Mouse (Mus musculus) adrenal gland (tissue): ENCODE measurements at regions not wholly inside any gene's neighbourhood (a gene's known extent, or its start where the extent isn't known, plus 50 kb on each side); places are given as distances from the start of the nearest gene placed in this dataset.
"Not testable (repeated sequence)": the region's sequence is repeated elsewhere in the genome, so short reads cannot be mapped to it uniquely, and the experiment has no call there.

Experiments used
- intact Hi-C: fragments of 180-260 bp; cut with DNase I; formaldehyde crosslinking; loops from one replicate; pipeline ENCODE4 v1.15.1; 2025

DNA sequence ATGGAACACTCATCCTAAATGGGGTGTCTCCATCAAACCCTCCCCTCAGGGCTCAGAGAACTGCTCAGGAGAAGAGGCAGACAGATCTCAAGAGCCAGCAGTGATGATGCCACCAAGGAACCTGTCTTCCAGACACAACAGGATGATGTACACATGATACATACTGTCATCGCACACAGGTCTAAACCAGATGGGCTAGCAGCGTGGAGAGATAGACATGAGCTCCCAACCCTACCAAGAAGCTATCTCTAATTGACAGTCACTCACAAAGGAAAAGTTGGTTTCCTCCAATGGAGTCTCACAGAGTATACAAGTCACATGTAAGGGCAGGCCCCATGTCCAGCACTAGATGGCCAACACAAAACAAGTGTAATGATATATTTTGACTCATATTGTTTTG, 139.9 kb downstream of the Cdca7 start:
- intact Hi-C loops = no loop called here

DNA sequence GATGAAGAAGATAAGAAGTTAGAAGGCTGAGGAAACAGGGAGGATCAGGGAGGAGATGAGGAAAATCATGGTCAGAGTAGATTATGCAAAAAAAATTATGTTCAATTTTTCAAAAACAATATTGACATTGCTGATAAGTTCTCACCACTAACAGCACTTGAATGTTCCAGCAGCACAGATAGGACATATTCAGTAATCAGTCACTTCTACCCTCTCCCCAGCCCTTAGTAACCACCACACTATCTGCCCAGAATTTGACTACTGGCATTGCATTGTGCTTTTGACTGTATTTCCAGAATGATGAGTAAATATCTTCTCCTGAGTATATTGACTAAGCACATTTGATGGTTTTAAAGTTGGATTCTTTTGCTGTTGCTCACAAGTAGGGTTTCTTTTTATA, 140.5 kb downstream of the Cdca7 start:
- intact Hi-C loops = no loop called here

DNA sequence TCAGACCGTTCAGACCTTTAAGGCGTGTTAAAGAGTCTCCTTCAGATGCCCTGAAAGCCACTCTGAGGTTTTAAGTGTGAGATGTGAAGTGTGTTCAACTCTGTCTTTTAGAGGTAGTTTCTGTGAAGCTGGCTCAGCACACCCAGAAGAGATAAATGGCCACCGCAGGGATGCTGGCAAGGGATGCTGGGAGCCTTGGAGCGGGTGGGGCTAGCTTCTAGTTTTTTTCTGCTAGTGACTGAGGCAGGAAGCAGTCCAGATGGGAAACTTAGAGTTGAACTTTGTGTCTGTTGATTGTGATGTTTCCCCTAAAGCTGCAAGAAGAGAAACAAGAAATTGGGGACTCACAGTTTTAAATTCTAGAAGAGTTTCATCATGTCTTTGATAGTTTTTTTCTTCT, 143.5 kb downstream of the Cdca7 start:
- intact Hi-C loops = no loop called here

DNA sequence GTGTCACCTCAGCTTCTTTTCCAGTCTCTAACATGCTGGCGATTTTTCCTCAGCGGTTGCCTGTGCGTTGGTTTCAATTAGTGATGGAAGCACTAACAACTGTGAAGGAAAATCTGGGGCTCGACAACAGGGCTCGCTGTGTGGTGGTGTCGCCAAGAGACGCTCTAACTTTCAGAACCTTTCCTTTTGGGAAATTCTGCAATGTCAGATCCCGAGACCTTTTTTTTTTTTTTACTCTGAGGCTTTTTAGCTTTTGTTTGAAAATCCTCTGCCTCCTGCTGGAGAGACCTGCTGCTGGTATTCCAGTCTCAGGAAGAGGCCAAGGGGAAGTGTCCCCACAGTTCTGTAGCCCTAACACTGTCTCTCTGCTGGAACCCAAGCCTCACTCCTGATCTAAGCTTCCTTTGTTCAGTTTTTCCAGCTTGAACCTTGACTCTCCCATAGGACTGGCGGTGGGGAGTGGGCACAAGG, 144.3 kb downstream of the Cdca7 start:
- intact Hi-C loops = no loop called here

DNA sequence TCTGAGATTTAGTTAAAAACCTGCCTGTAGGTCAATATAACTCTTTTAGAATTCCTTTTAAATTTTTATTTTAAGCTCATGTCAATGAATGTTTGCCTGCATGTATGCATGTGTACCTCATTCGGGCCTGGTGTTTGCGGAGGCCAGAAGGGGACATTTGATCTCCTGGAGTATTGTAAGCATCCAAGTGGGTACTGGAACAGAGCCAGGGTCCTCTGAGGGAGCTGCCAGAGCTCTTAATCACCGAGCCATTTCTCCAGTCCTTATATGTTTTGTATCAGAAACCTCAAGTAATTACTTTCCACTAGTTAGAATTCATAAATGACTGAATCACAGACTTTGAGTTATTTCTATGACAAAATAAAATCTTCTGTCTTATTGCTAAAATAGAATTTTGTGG, 152.0 kb downstream of the Cdca7 start:
- intact Hi-C loops = no loop called here

DNA sequence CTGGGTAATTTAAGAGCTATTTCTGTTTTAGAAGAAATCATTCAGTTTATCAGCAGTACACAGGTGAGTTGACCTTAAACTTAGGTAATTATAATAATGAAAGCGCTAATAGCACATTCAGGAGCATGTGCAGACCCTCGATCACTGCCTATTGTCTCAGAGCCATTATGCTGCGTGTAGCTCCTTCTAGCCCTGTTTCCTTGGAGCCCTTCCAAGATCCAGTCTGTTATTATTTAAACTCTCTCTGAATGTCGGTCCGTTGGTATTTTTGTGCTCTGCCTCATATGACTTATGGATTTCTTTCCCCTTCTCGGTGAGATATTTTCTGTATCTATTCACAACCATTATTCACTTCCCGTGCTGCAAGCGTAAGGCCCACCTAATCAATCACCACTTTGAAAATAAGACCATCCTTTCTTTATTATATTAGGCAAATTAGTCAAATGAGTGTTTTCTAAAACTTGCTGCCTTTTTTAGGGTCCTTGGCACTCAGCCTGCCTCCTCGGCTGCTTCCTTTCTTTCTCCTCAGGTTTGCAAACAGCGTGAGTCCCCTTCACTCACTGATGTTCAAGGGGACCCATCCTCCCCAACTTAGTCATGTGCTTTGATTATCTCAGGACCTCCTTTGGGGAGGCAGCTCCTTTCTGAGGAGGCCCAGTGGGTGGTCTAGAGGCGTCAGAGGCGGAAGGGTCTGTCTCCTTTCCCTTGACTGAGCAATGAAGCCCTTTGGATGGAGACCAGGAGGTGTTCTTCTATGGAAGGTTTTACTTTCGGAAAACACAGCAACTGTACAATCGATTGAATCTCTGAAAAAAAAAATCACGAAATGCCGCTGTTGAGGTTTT, 152.9 kb downstream of the Cdca7 start:
- intact Hi-C loops = no loop called here

DNA sequence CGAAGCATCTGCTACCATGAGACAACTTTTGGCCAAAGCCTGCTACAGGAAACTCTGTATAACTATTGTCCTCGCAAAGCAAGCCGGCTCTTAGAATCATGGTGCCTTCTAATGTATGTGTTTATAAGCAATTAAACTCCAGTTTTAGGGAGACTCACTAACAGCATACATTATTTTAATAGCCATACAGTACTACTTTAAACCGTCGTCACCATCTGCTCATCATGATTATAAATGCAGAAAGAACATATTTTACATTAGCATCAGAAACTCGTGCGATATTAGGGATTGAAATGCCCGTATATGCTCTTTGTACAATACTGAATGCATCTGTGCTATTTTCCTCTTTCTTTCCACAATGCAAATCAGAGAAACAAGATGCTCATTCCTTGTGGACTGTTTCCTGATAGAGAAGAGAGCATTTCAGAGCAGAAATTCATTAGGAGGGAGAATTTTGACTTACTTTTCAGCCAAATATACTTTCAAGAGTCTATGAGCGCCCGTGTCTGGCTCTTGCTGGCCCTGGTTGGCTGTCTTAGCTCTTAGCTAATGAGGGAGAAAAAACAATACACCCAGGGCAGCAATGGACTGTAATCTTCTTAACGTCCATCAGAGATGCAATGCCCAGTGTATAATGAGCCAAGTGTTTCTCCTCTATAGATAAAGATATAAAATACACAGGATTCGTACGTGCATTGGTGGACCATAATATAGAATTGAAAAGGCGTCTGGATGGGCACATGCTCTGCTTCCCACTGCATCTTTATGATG, 153.9 kb downstream of the Cdca7 start:
- intact Hi-C loops = loop anchor here (10.0 kb wide), 1 partner anchor 435 kb away; no protein-coding TSS in a partner anchor

DNA sequence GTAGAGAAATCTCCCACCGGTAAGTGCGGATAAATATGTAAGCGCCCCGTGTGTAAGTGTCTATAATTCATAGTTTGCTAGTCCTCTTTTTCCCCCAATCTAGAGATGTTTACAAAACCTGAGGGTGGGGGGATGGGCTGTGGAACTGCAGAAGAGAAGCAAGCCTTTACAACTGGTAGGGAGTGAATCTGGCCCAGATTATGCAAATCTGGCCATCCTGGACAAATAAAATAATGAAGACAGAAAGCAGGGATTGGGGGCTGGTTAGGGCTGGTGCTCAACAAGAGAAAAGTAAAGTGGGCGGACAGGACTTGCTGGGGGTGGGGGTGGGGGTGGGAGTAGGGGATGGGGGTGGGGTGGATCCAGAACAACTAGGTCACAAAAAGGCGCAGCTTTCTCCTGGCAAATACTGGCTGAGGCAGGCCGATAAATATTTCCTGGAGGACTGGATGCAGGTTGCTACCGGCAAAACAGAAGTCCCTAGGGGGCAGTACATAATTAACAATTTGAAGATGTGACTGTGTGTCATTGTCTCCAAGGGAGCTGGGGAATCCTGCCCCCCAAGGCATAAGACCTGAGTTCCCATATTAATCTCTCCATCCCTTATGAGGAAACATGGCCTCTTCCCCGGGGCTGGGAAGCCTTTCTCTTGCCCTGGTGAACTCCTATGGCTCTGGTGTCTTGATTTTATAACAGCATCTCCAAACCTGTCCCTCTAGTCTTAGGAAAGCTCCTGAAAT, 162.1 kb downstream of the Cdca7 start:
- intact Hi-C loops = loop anchor here (10.0 kb wide), 1 partner anchor 427 kb away; no protein-coding TSS in a partner anchor

DNA sequence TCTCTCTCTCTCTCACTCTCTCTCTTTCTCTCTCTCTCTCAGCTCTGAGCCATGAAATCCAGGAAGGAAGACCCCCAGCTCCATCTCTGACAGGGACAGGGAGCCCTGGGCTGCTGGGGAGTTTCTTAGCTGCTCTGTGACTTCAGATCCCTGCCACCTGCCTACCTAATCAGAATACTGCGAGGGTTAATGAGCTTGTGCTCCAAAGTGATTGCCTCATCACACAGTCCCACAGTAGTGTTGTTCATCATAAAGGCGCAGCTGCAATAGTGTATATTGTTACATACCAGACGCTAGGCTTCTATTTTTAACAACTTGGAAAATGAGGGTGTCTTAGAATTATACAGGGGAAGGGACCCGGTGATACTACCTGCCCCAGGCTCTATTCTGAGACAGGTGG, 163.1 kb downstream of the Cdca7 start:
- intact Hi-C loops = loop anchor here (10.0 kb wide), 1 partner anchor 426 kb away; no protein-coding TSS in a partner anchor

DNA sequence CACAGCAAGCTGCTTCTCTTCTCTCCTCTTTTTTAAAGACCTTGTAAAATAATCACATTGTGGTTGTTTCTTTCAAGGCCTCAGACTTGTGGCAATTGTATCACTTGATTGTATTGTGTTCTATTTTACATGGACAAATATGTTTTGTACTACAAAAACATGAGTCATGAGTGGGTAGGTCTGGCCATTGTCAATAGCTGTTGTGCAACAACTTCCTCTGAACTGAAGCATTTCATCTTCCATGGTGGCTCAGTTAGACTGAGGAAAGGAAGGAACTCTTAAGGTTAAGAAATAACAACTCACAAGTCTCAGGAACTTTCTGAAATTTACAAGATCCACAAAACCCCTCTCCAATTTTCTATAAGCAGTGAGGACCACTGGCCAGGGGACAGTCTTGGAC, 165.3 kb downstream of the Cdca7 start:
- intact Hi-C loops = no loop called here

DNA sequence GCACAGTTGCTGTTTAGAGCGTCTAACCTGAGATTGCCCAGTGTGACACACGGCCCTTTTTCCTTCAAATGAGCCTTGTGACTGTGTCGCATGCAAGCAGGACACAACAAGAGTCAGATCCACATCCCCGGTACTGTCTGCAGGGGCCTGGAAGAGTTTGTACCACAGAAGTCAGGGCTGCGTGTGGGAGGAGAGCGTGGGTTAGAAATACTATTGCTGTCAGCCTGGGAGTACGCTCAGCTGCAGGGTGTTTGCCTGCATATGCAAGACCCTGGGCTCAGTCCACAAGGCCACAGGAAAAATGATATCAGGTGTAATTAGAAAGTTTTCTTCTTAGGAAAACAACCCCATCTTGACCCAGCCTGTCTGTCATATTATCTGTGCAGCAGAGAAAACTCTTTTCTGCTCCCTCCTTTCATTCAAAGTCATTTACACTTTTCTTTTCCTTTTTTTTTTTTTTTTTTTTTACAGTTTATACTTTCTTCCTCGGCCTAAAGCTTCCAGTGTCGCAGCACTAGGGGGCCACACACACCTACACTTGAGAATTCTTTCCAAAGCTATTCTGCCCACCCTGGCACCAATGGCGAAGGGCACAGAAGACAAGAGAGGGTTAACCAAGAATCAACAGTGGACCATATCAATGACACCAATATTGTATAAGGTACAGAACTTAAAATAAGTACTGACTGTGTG, 168.3 kb downstream of the Cdca7 start:
- intact Hi-C loops = no loop called here

DNA sequence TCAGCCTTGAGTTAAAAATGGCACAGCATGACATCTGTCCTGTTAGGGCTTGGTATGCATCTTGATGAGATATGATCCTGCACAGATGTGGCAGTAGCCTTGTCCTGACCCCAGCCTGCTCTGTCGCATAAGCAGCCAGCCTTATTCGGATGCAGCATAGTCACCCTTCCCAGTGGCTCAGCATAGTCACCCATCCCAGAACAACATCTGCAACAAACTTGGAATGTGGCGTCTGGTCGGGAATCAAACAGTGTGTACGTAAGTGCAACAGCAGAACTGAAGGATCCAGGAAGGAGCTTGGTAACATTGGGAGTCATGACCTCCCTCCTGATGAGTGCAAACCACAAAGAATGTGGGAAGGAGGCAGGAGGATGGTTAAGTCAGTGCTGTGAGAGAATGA, 171.7 kb downstream of the Cdca7 start:
- intact Hi-C loops = no loop called here

DNA sequence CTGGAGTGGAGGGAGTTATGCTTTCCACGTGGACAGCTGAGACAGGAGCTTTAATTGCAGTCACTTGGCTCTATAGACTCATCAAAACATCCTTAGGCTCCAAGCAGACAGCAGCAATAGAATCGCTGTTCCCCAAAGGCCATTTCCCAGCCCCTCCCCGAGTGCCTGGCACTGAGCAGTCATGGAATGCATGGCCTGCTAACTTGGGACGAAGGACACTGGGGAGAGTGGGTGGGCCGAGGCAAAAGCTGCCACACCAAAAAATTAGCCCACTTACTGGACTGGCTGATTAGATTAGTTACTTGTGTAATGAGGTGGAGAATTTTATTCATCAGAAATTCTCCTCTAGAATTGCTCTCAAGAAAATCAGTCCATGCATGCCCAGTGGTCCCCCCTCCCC, 172.3 kb downstream of the Cdca7 start:
- intact Hi-C loops = no loop called here

DNA sequence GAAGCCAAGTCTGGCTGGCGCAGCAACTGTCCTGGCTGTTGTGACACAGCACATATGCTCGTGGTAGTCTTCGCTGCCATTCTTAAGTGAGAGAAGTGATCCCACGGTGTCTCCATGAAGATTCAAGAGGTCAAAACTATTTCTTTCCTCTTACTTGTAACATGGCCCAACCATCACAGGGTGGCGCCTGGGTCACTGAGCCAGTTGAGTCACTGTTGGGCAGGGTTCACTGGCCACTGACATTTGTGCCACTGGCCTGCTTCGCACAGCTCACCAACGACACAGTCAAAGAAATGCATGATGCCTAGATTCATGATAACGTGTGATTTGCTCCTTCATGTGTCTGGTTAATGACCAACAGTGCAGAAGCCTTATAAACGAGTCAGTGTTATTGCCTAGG, 179.9 kb downstream of the Cdca7 start:
- intact Hi-C loops = no loop called here

DNA sequence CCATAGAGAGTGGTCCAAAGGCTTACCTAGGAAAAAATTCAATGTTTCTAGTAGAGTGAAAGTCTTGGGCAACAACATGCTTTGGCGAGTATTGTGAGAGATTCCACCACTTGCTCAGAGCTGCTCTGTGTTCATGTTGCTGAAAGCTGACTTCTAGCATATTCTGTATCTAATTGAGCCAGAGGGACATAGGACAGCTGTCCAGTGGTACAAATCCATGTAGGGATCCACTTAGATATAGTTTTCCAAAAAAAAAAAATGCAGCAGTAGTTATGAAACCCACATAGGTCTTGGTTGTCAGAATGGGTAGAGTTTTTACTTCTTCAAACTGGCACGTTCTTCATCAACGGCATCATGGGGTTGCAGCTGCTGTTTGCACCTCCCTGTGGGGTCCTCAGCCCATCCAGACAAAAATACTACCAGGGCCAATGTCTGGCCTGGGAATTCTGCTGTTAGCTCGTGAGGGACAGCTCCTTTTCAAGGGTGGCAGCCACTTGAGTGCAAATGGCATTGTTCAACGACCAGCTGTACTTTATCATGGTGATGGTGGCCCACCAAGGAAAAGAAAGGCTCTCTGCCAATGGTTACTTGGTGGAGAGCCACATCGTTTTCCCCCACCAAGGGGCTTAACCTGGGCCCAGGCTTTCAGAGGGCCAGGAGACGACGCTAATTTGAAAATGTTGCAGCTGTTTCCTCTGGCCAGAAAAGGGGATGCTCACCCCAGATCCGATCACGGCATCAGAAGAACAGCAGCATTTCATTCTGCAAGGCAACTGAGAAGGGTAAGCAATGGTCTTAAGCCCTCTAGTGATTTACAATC, 181.4 kb downstream of the Cdca7 start:
- intact Hi-C loops = no loop called here

DNA sequence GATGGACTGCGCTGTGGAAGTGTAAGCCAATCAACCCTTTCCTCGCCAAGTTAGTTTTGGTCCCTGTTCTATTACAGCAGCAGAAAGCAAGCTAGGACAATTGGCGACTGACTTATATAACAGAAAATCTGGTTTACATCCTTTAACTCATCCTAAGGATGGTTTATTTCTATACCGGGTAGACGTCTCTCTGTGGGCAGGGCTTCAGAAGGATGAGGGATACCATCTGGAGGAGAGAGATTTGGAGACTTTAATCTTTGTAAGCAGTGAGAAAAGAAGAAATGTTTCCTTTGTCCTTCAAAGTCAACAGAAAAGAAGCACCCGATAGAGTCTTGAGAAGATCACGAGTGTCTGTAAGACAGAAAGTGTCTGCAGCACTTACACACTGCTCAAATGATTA, 186.4 kb downstream of the Cdca7 start:
- intact Hi-C loops = no loop called here

DNA sequence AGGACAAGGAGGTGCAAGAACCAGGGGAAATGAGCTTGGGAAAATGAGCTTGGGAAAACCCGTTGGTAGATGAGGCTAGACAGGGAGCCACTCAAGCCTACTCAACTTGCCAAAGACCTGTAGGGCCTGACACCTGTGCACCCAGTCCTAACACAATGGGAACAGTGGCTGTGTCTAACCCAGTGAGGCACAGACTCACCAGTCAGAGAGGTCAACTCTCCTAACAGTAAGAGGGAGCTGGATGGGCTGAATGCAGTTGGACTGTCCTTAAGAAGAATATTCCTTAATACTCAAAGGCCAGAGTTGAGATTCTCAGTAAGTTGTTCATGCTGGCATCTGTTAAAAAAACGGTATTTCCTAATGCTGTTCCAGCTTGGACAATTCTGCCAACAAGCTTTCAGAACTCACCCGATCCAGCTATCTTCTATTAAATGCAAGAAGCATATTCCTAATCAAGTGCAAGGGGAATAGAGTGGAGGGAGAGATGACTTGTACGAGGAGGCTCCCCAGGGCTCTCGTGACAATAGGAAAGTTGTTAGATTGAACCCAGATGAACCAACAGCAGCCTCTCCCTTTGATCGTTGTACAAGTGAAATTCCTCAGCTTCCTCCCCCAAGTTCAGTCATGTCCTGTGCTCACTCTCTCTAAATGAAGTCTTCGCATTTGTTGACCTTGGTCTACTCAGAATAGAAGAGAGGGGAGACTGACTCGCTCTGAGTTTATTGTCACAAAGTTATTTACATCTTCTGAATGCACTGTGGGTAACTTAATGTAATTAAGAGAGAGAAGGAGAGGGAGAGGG, 187.2 kb downstream of the Cdca7 start:
- intact Hi-C loops = no loop called here

DNA sequence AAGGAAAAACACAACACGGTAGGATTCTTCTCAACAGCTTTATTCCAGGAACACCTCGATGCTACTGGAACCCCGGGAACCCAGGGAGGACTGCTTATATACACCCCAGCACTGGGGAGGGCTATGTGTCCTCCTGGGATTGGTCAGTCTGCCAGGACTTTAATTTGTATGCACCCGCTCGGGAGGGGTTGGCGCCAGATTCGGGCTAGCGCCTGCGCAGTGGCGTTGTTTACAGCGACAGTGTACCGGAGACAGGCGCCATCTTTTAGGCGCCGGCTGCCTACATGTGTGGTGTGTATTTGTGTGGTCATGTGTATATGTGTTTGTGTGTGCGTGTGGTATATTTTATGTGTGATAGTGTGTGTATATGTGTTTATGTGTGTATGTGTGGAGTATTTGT, 191.4 kb downstream of the Cdca7 start:
- intact Hi-C loops = not testable (repeated sequence)
